Mouse (Mus musculus) hindbrain, postnatal 0 days (tissue): ENCODE results near the gene Mical2. TPM values are rescaled to one million over a fixed set of nuclear protein-coding genes. Genes with fewer than 3 reads are reported as not detected.

Experiments
- ATAC-seq: fragments of 200-750 bp; cut with Nextera tagmentation; 2 replicates; pipeline ENCODE4 v1.8.0; 2017; ENCODE audit warnings: mild to moderate bottlenecking, moderate TSS enrichment, moderate library complexity
- DNase-seq: peaks from one replicate; pipeline ENCODE4 v3.0.0-alpha.2; 2015; ENCODE audit warnings: low spot score
- H3K27ac ChIP-seq: fragments of 300-500 bp; sonication (generic); 2 replicates; pipeline ENCODE4 v1.5.1; 2014; ENCODE audit warnings: mild to moderate bottlenecking
- H3K27me3 ChIP-seq: fragments of 300-500 bp; sonication (generic); 2 replicates; pipeline ENCODE4 v1.6.1; 2014; ENCODE audit warnings: low read length, mixed read lengths; ENCODE audit not compliant: insufficient read depth
- H3K36me3 ChIP-seq: fragments of 300-500 bp; sonication (generic); 2 replicates; pipeline ENCODE4 v1.6.1; 2014; ENCODE audit warnings: low read length, mixed read lengths; ENCODE audit not compliant: insufficient read depth
- H3K4me1 ChIP-seq: fragments of 300-500 bp; sonication (generic); 2 replicates; pipeline ENCODE4 v1.6.1; 2014; ENCODE audit warnings: antibody characterized with exemption, low read length, mixed read lengths; ENCODE audit not compliant: insufficient read depth
- H3K4me2 ChIP-seq: fragments of 300-500 bp; sonication (generic); 2 replicates; pipeline ENCODE4 v1.6.1; 2014; ENCODE audit warnings: low read depth, mild to moderate bottlenecking, low read length, moderate library complexity, mixed read lengths
- H3K4me3 ChIP-seq: fragments of 300-500 bp; sonication (generic); 2 replicates; pipeline ENCODE4 v1.5.1; 2014; ENCODE audit warnings: low read length
- H3K9ac ChIP-seq: fragments of 300-500 bp; sonication (generic); replicated peaks from 2 replicates; pipeline ENCODE4 v1.6.1; 2014; ENCODE audit warnings: mild to moderate bottlenecking, low read length, moderate library complexity, mixed read lengths
- H3K9me3 ChIP-seq: fragments of 300-500 bp; sonication (generic); 2 replicates; pipeline ENCODE4 v1.6.1; 2016; ENCODE audit warnings: low read length, mixed read lengths
- CTCF ChIP-seq: IDR thresholded peaks from 2 replicates; pipeline ENCODE4 v1.5.1; 2016; ENCODE audit warnings: antibody characterized with exemption, control low read depth, low read depth
- WGBS: fragments of 180-500 bp; shearing (Covaris S2); extraction: QIAGEN DNeasy Blood & Tissue Kit; methylation state at CpG from one replicate; pipeline ENCODE4 v1.1.7; 2014; 5-methylcytosine and 5-hydroxymethylcytosine counted together
- polyA plus RNA-seq: library from polyadenylated mRNA; unstranded; fragments of >200 nt; fragmentation: Nextera tagmentation; extraction: Ambion mirVana; gene quantifications from 2 replicates; pipeline ENCODE4 v1.2.1, GENCODE M21; 2015
- total RNA-seq: library from RNA; depleted of rRNA; stranded (reverse); fragments of >200 nt; gene quantifications from 2 replicates; pipeline ENCODE4 v1.2.3, GENCODE M21; 2014

Mical2 gene
- total and polyA plus RNA-seq, 2 experiments from 2014 or later: 6.4 to 16.5 TPM

DNA sequence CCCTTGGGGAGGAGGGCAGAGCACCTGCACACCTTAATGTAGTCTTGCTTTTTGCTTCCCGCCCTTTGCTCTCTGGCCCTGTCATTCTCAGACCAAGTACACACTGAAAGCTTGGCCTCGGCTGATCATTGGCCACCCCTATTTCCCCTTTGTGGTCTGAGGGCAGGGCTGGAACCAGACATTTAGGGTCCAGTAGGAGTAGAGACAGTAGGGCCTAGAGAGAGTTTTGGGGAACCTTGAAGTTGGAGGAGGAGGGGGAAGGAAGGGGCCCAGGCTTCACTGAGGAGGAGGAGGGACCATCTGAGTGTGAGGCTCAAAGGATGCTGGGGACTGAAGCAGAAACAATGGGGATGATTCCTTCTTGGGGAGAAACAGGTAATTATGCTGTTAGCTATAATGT lies 15.1 kb downstream of the Mical2 start:
- WGBS: 88% methylated on average over 2 of the region's 2 CpGs
- no peak for DNase-seq
- no peaks in the 10 kb centered on the region for H3K9me3 ChIP-seq
- ATAC-seq: no peak
- no peak overlapping the region for H3K4me3 ChIP-seq
- H3K4me2 ChIP-seq: no peak overlapping the region
- H3K27me3 ChIP-seq: no peaks in the 10 kb centered on the region
- no peaks in the 10 kb centered on the region for H3K36me3 ChIP-seq
- H3K27ac ChIP-seq: peak overlapping the region; percentile 66; the same call in 1 of the 2 replicates
- no peak for TF ChIP-seq CTCF
- H3K9ac ChIP-seq: no peak overlapping the region
- peaks cover 11% of the 10 kb centered on the region; the same call in 1 of the 2 replicates for H3K4me1 ChIP-seq

GRCm38 (mm10) chr7:112241211-112241944 lies 15.7 kb downstream of the Mical2 start:
- Histone ChIP-seq H3K9ac (no peak overlapping the region), H3K4me2 (no peak overlapping the region), H3K9me3 (no peaks in the 10 kb centered on the region), H3K27ac (peak overlapping the region; percentile 66), H3K27me3 (no peaks in the 10 kb centered on the region), H3K36me3 (no peaks in the 10 kb centered on the region), H3K4me1 (peaks cover 11% of the 10 kb centered on the region; the same call in 1 of the 2 replicates), H3K4me3 (no peak overlapping the region)
- TF ChIP-seq CTCF: no peak
- DNase-seq: peak; percentile 52
- peak; percentile 61 for ATAC-seq
- 41% methylated on average over 8 of the region's 8 CpGs for WGBS

DNA sequence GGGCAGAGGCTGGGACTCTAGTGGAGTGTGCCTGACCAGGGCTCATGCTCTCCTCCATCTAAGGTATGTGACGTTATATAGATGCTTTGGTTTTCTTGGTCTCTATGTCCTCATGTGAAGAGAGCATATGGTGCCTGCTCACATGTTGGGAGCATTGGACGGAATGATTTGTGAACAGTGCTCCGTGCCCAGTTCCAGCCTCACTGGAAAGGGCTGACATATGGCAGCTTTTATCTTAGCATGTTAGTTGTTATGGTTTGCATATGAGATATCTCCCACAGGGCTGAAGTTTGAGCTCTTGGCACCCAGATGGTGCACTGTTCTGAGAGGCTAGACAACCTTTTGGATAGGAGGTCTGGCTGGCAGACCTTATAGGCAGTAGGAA lies 16.3 kb downstream of the Mical2 start:
- no peaks in the 10 kb centered on the region for H3K9me3 ChIP-seq
- H3K9ac ChIP-seq: no peak overlapping the region
- peak; percentile 55 for ATAC-seq
- H3K27me3 ChIP-seq: no peaks in the 10 kb centered on the region
- no peak overlapping the region for H3K4me3 ChIP-seq
- peak overlapping the region; percentile 66 for H3K27ac ChIP-seq
- no peak for TF ChIP-seq CTCF
- DNase-seq: peak; percentile 61
- H3K4me2 ChIP-seq: no peak overlapping the region
- no peaks in the 10 kb centered on the region for H3K36me3 ChIP-seq
- whole genome bisulfite sequencing: 61% methylated on average over 3 of the region's 3 CpGs
- peaks cover 11% of the 10 kb centered on the region; the same call in 1 of the 2 replicates for H3K4me1 ChIP-seq

DNA sequence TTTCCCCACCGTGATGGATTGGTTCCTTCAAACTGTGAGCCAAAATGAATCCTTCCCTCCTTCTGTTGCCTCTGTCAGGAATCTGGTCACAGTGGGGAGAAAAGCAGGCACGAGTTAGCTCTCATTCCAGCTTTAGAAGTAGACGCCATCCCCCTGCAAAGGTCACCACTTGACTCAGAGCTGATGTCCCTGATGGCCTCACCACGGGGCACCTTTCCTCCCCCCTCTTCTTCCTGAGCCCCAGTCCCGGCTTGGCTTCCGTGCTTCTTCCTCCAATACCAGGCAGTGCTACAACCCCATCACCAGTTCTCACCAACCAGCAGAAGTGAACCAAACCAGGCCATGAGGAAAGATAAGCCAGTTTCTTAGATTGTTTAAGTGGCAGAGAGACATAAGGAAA lies 16.9 kb downstream of the Mical2 start:
- H3K27me3 ChIP-seq: no peaks in the 10 kb centered on the region
- H3K27ac ChIP-seq: 0 out of 2 replicates have a peak overlapping the region, but pooled peaks have one; percentile 66
- no peak overlapping the region for H3K4me2 ChIP-seq
- H3K4me3 ChIP-seq: no peak overlapping the region
- no peaks in the 10 kb centered on the region for H3K9me3 ChIP-seq
- 69% methylated on average over 6 of the region's 6 CpGs for WGBS
- H3K9ac ChIP-seq: no peak overlapping the region
- H3K36me3 ChIP-seq: no peaks in the 10 kb centered on the region
- ATAC-seq: no peak
- peaks cover 11% of the 10 kb centered on the region; the same call in 1 of the 2 replicates for H3K4me1 ChIP-seq
- no peak for TF ChIP-seq CTCF
- DNase-seq: no peak

DNA sequence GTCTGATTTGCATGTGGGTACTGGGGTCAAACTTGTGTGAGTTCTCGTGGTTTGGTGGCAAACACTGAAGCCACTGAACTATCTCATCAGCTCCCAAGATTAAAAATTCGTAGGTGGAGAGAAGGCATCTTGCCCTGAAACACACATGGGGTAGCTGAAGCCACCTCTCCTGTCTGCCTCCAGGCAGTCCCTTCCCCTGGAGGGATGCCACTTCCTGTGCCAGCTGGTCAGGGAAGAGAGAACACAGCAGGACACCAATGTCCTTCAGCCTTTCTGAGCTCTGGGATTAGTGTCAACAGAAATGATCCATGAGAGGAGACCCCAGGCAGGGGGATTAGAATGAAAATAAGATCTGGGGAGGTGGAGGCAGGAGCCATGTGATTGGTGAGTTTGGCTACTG lies 18.4 kb downstream of the Mical2 start:
- Histone ChIP-seq H3K9me3 (no peaks in the 10 kb centered on the region), H3K4me3 (no peak overlapping the region), H3K27me3 (no peaks in the 10 kb centered on the region), H3K27ac (no peak overlapping the region), H3K4me1 (peaks cover 11% of the 10 kb centered on the region; the same call in 1 of the 2 replicates), H3K9ac (no peak overlapping the region), H3K4me2 (no peak overlapping the region), H3K36me3 (no peaks in the 10 kb centered on the region)
- DNase-seq (peak; percentile 27), ATAC-seq (no peak)
- 29% methylated on average over 2 of the region's 2 CpGs for WGBS
- TF ChIP-seq CTCF: no peak

DNA sequence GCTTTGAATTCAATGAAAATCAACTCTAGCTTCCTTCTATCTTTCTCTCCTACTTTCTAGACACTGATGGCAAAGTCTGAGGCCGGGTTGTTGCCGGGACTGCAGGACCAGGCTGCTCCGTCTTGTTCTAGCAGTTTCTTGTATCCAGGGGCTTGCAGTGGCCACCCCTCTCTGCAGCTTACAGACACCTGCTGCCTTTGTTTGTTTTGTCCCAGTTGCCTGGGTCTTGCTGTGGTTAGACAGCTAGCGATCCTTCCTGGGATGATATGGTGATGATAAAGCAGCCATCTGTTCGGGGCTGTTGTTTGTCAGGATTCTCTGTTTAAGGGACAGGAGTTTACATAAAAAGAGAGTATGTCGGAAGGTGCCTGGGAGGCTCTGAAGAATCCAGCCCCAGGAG lies 19.0 kb downstream of the Mical2 start:
- Histone ChIP-seq H3K9me3 (no peaks in the 10 kb centered on the region), H3K4me1 (peaks cover 11% of the 10 kb centered on the region; the same call in 1 of the 2 replicates), H3K4me3 (no peak overlapping the region), H3K27ac (no peak overlapping the region), H3K9ac (no peak overlapping the region), H3K27me3 (no peaks in the 10 kb centered on the region), H3K36me3 (no peaks in the 10 kb centered on the region), H3K4me2 (no peak overlapping the region)
- 30% methylated on average over 6 of the region's 6 CpGs for WGBS
- ATAC-seq (no peak), DNase-seq (no peak)
- no peak for TF ChIP-seq CTCF

DNA sequence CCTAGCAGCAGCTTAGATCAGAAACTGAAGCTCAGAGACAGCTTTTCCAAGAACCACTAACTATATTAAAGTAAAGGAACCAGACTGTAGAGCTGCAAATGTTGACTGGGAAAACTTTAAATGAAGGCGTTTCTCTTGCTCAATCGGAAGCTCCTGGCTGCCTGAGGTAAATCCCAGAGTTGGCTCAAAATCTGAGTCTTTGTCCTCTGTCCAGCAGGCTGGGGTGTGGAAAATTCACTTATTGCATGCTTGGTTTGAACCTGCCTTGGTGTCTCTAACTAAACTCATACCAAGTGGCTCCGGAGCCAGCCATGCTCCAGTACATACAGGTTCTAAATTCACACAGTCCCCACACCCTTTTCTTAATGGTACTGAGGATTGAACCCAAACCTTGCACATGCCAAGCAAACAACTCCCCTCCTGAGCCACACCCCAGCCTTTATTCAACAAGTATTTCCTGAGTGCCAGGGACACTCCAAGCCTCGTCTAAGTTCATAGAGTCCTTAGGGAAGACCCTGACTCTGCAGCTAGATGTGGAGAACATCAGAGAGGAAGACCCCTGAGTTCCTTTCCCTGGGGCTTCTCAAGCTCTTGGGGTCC lies 20.3 kb downstream of the Mical2 start:
- TF ChIP-seq CTCF: no peak
- DNase-seq (no peak), ATAC-seq (no peak)
- Histone ChIP-seq H3K4me1 (peaks cover 9% of the 10 kb centered on the region; the same call in 1 of the 2 replicates), H3K4me2 (no peak overlapping the region), H3K9ac (no peak overlapping the region), H3K27ac (no peak overlapping the region), H3K27me3 (no peaks in the 10 kb centered on the region), H3K9me3 (no peaks in the 10 kb centered on the region), H3K4me3 (no peak overlapping the region), H3K36me3 (no peaks in the 10 kb centered on the region)
- 59% methylated on average over 4 of the region's 4 CpGs for WGBS
